Mouse (Mus musculus) kidney, adult 2 months (tissue): ENCODE results near the gene Maml2.

Experiments used
- CTCF ChIP-seq: fragments of 200-500 bp; conservative IDR thresholded peaks from 2 replicates; pipeline ENCODE4 v1.5.1; 2011; ENCODE audit warnings: low read depth, mild to moderate bottlenecking, control low read depth, low read length, moderate library complexity, mixed read lengths; ENCODE audit not compliant: insufficient read depth, insufficient read length
- POLR2A ChIP-seq: fragments of 200-500 bp; IDR thresholded peaks from one replicate; pipeline ENCODE4 v1.6.1; 2011; ENCODE audit warnings: low read depth, low read length, control low read depth

DNA sequence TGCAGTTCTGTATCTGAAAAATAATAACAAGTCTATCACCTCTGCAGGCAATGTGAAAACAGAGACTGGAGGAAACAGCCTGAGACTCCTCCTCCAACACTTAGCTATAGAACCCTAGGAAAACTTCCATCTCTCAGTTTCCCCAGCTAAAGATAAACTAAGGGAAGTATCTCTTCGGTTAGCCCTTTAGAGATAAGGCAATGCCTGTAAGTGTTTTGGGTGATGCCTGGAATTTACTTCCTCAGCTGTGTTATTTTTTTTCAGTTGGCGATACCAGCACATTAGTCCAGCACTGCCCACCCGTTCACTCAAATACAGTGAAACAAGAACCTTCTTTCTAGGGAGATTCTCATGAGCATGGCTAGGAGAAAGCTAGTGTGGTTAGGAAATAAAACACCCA, 36.8 kb upstream of the Maml2 start:
- TF ChIP-seq CTCF, result no peak
- no peak for TF ChIP-seq POLR2A
